Mouse (Mus musculus): ENCODE measurements around the gene Hist1h4n. TPM values are rescaled to one million over a fixed set of nuclear protein-coding genes. Genes with fewer than 3 reads are reported as not detected.

The Hist1h4n gene
- polyA plus RNA-seq, 1 experiment from 2014 or later: 21.3 TPM

Small RNAs within 50 kb of the gene (microRNA-seq; reads per million reads assigned to microRNA genes)
- gene Gm19658 (not detected), gene Gm44346 (not detected), gene Gm44466 (not detected)

Other genes with a start within 250 kb of the Hist1h4n start
- not detected in 2 replicates for gene Olfr1362, start 218.2 kb downstream of the Hist1h4n start, polyA plus RNA-seq (2016; fragmentation: Nextera tagmentation; extraction: Ambion mirVana)
- gene Olfr11, start 189.7 kb downstream of the Hist1h4n start, polyA plus RNA-seq (2016; fragmentation: Nextera tagmentation; extraction: Ambion mirVana): not detected in 2 replicates
- not detected in 2 replicates for gene Olfr1361, start 168.8 kb downstream of the Hist1h4n start, polyA plus RNA-seq (2016; fragmentation: Nextera tagmentation; extraction: Ambion mirVana)
- gene Olfr1360, start 154.8 kb downstream of the Hist1h4n start, polyA plus RNA-seq (2016; fragmentation: Nextera tagmentation; extraction: Ambion mirVana): not detected in 2 replicates
- gene Olfr1359, start 134.1 kb downstream of the Hist1h4n start, polyA plus RNA-seq (2016; fragmentation: Nextera tagmentation; extraction: Ambion mirVana): not detected in 2 replicates
- gene Hist1h2bl, start 116.1 kb downstream of the Hist1h4n start, polyA plus RNA-seq (2016; fragmentation: Nextera tagmentation; extraction: Ambion mirVana): 4.6 and 6.2 TPM in 2 replicates
- gene Hist1h2ai, start 115.8 kb downstream of the Hist1h4n start, polyA plus RNA-seq (2016; fragmentation: Nextera tagmentation; extraction: Ambion mirVana): 55.1 and 62.4 TPM in 2 replicates
- 16.0 and 36.8 TPM in 2 replicates for gene Hist1h3h, start 114.5 kb downstream of the Hist1h4n start, polyA plus RNA-seq (2016; fragmentation: Nextera tagmentation; extraction: Ambion mirVana)
- gene Hist1h2bm, start 110.2 kb downstream of the Hist1h4n start, polyA plus RNA-seq (2016; fragmentation: Nextera tagmentation; extraction: Ambion mirVana): 8.4 and 8.9 TPM in 2 replicates
- 0.88 and 0.99 TPM in 2 replicates for gene Hist1h4j, start 97.1 kb downstream of the Hist1h4n start, polyA plus RNA-seq (2016; fragmentation: Nextera tagmentation; extraction: Ambion mirVana)
- gene Hist1h4k, start 81.7 kb downstream of the Hist1h4n start, polyA plus RNA-seq (2016; fragmentation: Nextera tagmentation; extraction: Ambion mirVana): 5.4 and 11.3 TPM in 2 replicates
- 51.3 and 71.5 TPM in 2 replicates for gene Hist1h2ak, start 78.4 kb downstream of the Hist1h4n start, polyA plus RNA-seq (2016; fragmentation: Nextera tagmentation; extraction: Ambion mirVana)
- 8.0 and 9.8 TPM in 2 replicates for gene Hist1h2bn, start 78.1 kb downstream of the Hist1h4n start, polyA plus RNA-seq (2016; fragmentation: Nextera tagmentation; extraction: Ambion mirVana)
- gene Hist1h1b, start 51.6 kb downstream of the Hist1h4n start, polyA plus RNA-seq (2016; fragmentation: Nextera tagmentation; extraction: Ambion mirVana): 40.4 and 49.4 TPM in 2 replicates
- 163 and 202 TPM in 2 replicates for gene Hist1h3i, start 48.8 kb downstream of the Hist1h4n start, polyA plus RNA-seq (2016; fragmentation: Nextera tagmentation; extraction: Ambion mirVana)
- gene Hist1h2an, start 45.0 kb downstream of the Hist1h4n start, polyA plus RNA-seq (2016; fragmentation: Nextera tagmentation; extraction: Ambion mirVana): 16.8 and 19.0 TPM in 2 replicates
- gene Hist1h2bp, start 44.7 kb downstream of the Hist1h4n start, polyA plus RNA-seq (2016; fragmentation: Nextera tagmentation; extraction: Ambion mirVana): 1.5 and 3.9 TPM in 2 replicates
- 36.6 and 45.0 TPM in 2 replicates for gene Hist1h2bq, start 22.0 kb downstream of the Hist1h4n start, polyA plus RNA-seq (2016; fragmentation: Nextera tagmentation; extraction: Ambion mirVana)
- gene Hist1h2ao, start 21.7 kb downstream of the Hist1h4n start, polyA plus RNA-seq (2016; fragmentation: Nextera tagmentation; extraction: Ambion mirVana): not detected in 2 replicates
- not detected in 2 replicates for gene Hist1h4m, start 20.4 kb downstream of the Hist1h4n start, polyA plus RNA-seq (2016; fragmentation: Nextera tagmentation; extraction: Ambion mirVana)
- gene Hist1h2ap, start 1.3 kb upstream of the Hist1h4n start, polyA plus RNA-seq (2016; fragmentation: Nextera tagmentation; extraction: Ambion mirVana): 6,267 and 7,120 TPM in 2 replicates
- gene Hist1h2br, start 1.5 kb upstream of the Hist1h4n start, polyA plus RNA-seq (2016; fragmentation: Nextera tagmentation; extraction: Ambion mirVana): 38.6 and 46.0 TPM in 2 replicates
- gene Zfp184, start 112.9 kb upstream of the Hist1h4n start, polyA plus RNA-seq (2016; fragmentation: Nextera tagmentation; extraction: Ambion mirVana): 23.2 and 25.2 TPM in 2 replicates
- gene Pom121l2, start 149.0 kb upstream of the Hist1h4n start, polyA plus RNA-seq (2016; fragmentation: Nextera tagmentation; extraction: Ambion mirVana): 0.30 and 0.32 TPM in 2 replicates
- 1.2 TPM in 2 replicates for gene Prss16, start 177.5 kb upstream of the Hist1h4n start, polyA plus RNA-seq (2016; fragmentation: Nextera tagmentation; extraction: Ambion mirVana)
- gene Hist1h2ah, start 203.4 kb upstream of the Hist1h4n start, polyA plus RNA-seq (2016; fragmentation: Nextera tagmentation; extraction: Ambion mirVana): 24.8 and 50.4 TPM in 2 replicates
- 21.0 and 25.9 TPM in 2 replicates for gene Hist1h2bk, start 203.7 kb upstream of the Hist1h4n start, polyA plus RNA-seq (2016; fragmentation: Nextera tagmentation; extraction: Ambion mirVana)
- 30.3 and 34.1 TPM in 2 replicates for gene Hist1h4i, start 209.2 kb upstream of the Hist1h4n start, polyA plus RNA-seq (2016; fragmentation: Nextera tagmentation; extraction: Ambion mirVana)
- gene Hist1h2ag, start 210.7 kb upstream of the Hist1h4n start, polyA plus RNA-seq (2016; fragmentation: Nextera tagmentation; extraction: Ambion mirVana): 119 and 120 TPM in 2 replicates
- gene Hist1h2bj, start 211.0 kb upstream of the Hist1h4n start, polyA plus RNA-seq (2016; fragmentation: Nextera tagmentation; extraction: Ambion mirVana): 26.1 and 28.8 TPM in 2 replicates

Data from limb, embryonic 12.5 days (tissue).